Mouse (Mus musculus): ENCODE measurements around the gene Pdcd1lg2.

GRCm38 (mm10) chr19:29417188-29417587 is 6.5 kb downstream of the Pdcd1lg2 start:
- TF ChIP-seq CTCF (IDR thresholded peaks at IDR 0.05; ENCODE audit: low read depth) (no peak), EP300 (optimal IDR thresholded peaks at IDR 0.05) (no peak)

Data from stomach, postnatal 0 days (tissue).